Comparison of ENCODE assay signal across 11 mouse cellular contexts in the genomic region with DNA sequence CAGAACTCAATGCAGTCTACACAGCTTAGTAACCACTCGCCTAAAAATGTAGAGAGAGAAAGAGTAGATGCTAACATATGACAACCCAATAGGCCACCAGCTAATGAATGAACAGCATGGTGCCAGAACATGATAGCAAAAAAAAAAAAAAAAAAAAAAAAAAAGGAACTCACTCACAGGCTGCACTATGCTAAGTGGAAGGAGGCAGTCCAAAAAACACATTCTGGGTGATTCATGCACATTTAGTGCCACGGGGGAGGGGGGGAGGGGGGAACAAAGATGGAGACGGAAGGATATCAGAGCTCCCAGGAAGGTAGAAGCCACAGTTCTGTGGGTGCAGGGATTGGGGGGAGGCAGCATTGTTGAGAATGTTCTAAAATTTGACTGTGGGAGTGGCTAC.
"Had no signal": no experiment of that assay in that cellular context is flagged by ENCODE, and none has a peak within 500 bp of the region (broad histone marks: within the 10 kb centered on the region; RNA-seq: fewer than 3 reads in every experiment).

No protein-coding gene starts in this region.

- ATAC-seq: liver, embryonic 12.5 days; midbrain, embryonic 15.5 days had no signal

- H3K36me3 ChIP-seq: liver, embryonic 12.5 days; midbrain, embryonic 15.5 days had no signal

- H3K9me3 ChIP-seq: limb, embryonic 15.5 days; liver, embryonic 12.5 days; midbrain, embryonic 10.5 days; midbrain, embryonic 15.5 days had no signal

- H3K27ac ChIP-seq: limb, embryonic 15.5 days; liver, embryonic 12.5 days; midbrain, embryonic 10.5 days; midbrain, embryonic 15.5 days had no signal

- DNase-seq: kidney, postnatal 14 days; lung, embryonic 14.5 days; lung, postnatal 10 days; lung, postnatal 4 days; right cerebral cortex, adult 18-20 months; right cerebral cortex, postnatal 25 days; thymus, postnatal 36 days had no signal

- H3K4me1 ChIP-seq: liver, embryonic 12.5 days; midbrain, embryonic 15.5 days had no signal

- H3K4me3 ChIP-seq: limb, embryonic 15.5 days; liver, embryonic 12.5 days; midbrain, embryonic 10.5 days; midbrain, embryonic 15.5 days had no signal

- H3K9ac ChIP-seq: limb, embryonic 15.5 days; liver, embryonic 12.5 days; lung, embryonic 14.5 days; midbrain, embryonic 15.5 days had no signal

- H3K27me3 ChIP-seq: limb, embryonic 15.5 days; liver, embryonic 12.5 days; midbrain, embryonic 15.5 days had no signal

- H3K4me2 ChIP-seq: limb, embryonic 15.5 days; liver, embryonic 12.5 days; lung, embryonic 14.5 days; midbrain, embryonic 15.5 days had no signal
